Mouse (Mus musculus) intestine, embryonic 16.5 days (tissue): Measurements from ENCODE around the gene Pdap1. TPM values are rescaled to one million over a fixed set of nuclear protein-coding genes. Genes with fewer than 3 reads are reported as not detected.
"Not testable (repeated sequence)": the region's sequence is repeated elsewhere in the genome, so short reads cannot be mapped to it uniquely, and the experiment has no call there.

Experiments used
- ATAC-seq: fragments of 200-750 bp; cut with Nextera tagmentation; 2 replicates; pipeline ENCODE4 v1.8.0; 2017; ENCODE audit warnings: moderate TSS enrichment, moderate library complexity
- H3K27ac ChIP-seq: fragments of 300-500 bp; sonication (generic); 2 replicates; pipeline ENCODE4 v1.5.1; 2014; ENCODE audit warnings: mild to moderate bottlenecking, low read length
- H3K27me3 ChIP-seq: fragments of 300-500 bp; sonication (generic); replicated peaks from 2 replicates; pipeline ENCODE4 v1.6.1; 2014; ENCODE audit warnings: low read length, control low read depth, mixed read lengths; ENCODE audit not compliant: control insufficient read depth, insufficient read depth
- H3K36me3 ChIP-seq: fragments of 300-500 bp; sonication (generic); 2 replicates; pipeline ENCODE4 v1.6.1; 2014; ENCODE audit warnings: low read length, control low read depth; ENCODE audit not compliant: control insufficient read depth, insufficient read depth
- H3K4me1 ChIP-seq: fragments of 300-500 bp; sonication (generic); 2 replicates; pipeline ENCODE4 v1.6.1; 2014; ENCODE audit warnings: low read length, control low read depth, mixed read lengths; ENCODE audit not compliant: control insufficient read depth, insufficient read depth
- H3K4me2 ChIP-seq: fragments of 300-500 bp; sonication (generic); 2 replicates; pipeline ENCODE4 v1.6.1; 2014; ENCODE audit warnings: low read depth, low read length, control low read depth
- H3K4me3 ChIP-seq: fragments of 300-500 bp; sonication (generic); 2 replicates; pipeline ENCODE4 v1.5.1; 2014; ENCODE audit warnings: mild to moderate bottlenecking, low read length
- H3K9ac ChIP-seq: fragments of 300-500 bp; sonication (generic); 2 replicates; pipeline ENCODE4 v1.6.1; 2014; ENCODE audit warnings: low read depth, low read length
- H3K9me3 ChIP-seq: fragments of 300-500 bp; sonication (generic); 2 replicates; pipeline ENCODE4 v1.6.1; 2016; ENCODE audit warnings: low read length, control low read depth; ENCODE audit not compliant: control insufficient read depth
- WGBS: fragments of 180-500 bp; shearing (Covaris S2); extraction: QIAGEN DNeasy Blood & Tissue Kit; methylation state at CpG from one replicate; pipeline ENCODE4 v1.1.7; 2014; 5-methylcytosine and 5-hydroxymethylcytosine counted together
- polyA plus RNA-seq: library from polyadenylated mRNA; unstranded; fragments of >200 nt; fragmentation: Nextera tagmentation; extraction: Ambion mirVana; gene quantifications from 2 replicates; pipeline ENCODE4 v1.2.1, GENCODE M21; 2015

The Pdap1 gene
- polyA plus RNA-seq, 1 experiment from 2014 or later, result 66.6 TPM

GRCm38 (mm10) chr5:145161361-145161760 lies 21.3 kb upstream of the Pdap1 start:
- no peaks in the 10 kb centered on the region for H3K27me3 ChIP-seq
- ATAC-seq, result no peak
- no peak overlapping the region for H3K27ac ChIP-seq
- H3K9me3 ChIP-seq, result no peaks in the 10 kb centered on the region
- no peak overlapping the region for H3K9ac ChIP-seq
- peaks cover 8% of the 10 kb centered on the region; the same call in 1 of the 2 replicates for H3K36me3 ChIP-seq
- H3K4me3 ChIP-seq, result no peak overlapping the region
- 92% methylated on average over 14 of the region's 14 CpGs for WGBS
- H3K4me1 ChIP-seq, result peaks cover 6% of the 10 kb centered on the region
- no peak overlapping the region for H3K4me2 ChIP-seq

GRCm38 (mm10) chr5:145152690-145153089 lies 12.7 kb upstream of the Pdap1 start:
- no peak overlapping the region for H3K4me2 ChIP-seq
- no peak for ATAC-seq
- no peak overlapping the region for H3K9ac ChIP-seq
- no peaks in the 10 kb centered on the region for H3K4me1 ChIP-seq
- H3K9me3 ChIP-seq, result no peaks in the 10 kb centered on the region
- H3K4me3 ChIP-seq, result no peak overlapping the region
- no peak overlapping the region for H3K27ac ChIP-seq
- peaks cover 31% of the 10 kb centered on the region for H3K36me3 ChIP-seq
- WGBS, result 90% methylated on average over 5 of the region's 5 CpGs
- H3K27me3 ChIP-seq, result no peaks in the 10 kb centered on the region

- no peak overlapping the region for H3K4me2 ChIP-seq
- ATAC-seq, result no peak
- H3K27me3 ChIP-seq, result no peaks in the 10 kb centered on the region
- 87% methylated on average over 6 of the region's 6 CpGs for WGBS
- no peaks in the 10 kb centered on the region for H3K9me3 ChIP-seq
- no peak overlapping the region for H3K27ac ChIP-seq
- H3K4me1 ChIP-seq, result no peaks in the 10 kb centered on the region
- no peak overlapping the region for H3K9ac ChIP-seq
- peaks cover 38% of the 10 kb centered on the region for H3K36me3 ChIP-seq
- no peak overlapping the region for H3K4me3 ChIP-seq
Observed at GRCm38 (mm10) chr5:145149294-145149693, 9.3 kb upstream of the Pdap1 start.

- no peaks in the 10 kb centered on the region for H3K27me3 ChIP-seq
- H3K27ac ChIP-seq, result no peak overlapping the region
- peak; percentile 40; the same call in 1 of the 2 replicates for ATAC-seq
- peaks cover 41% of the 10 kb centered on the region for H3K36me3 ChIP-seq
- 85% methylated on average over 5 of the region's 5 CpGs for WGBS
- no peaks in the 10 kb centered on the region for H3K4me1 ChIP-seq
- no peaks in the 10 kb centered on the region for H3K9me3 ChIP-seq
- no peak overlapping the region for H3K4me3 ChIP-seq
- H3K4me2 ChIP-seq, result no peak overlapping the region
- H3K9ac ChIP-seq, result no peak overlapping the region
Observed at GRCm38 (mm10) chr5:145147748-145148147, 7.7 kb upstream of the Pdap1 start.

- H3K27ac ChIP-seq, result peak overlapping the region; percentile 81
- H3K4me2 ChIP-seq, result peak overlapping the region; percentile 59
- WGBS, result under 1% methylated on average over 18 of the region's 18 CpGs
- ATAC-seq, result peak; percentile 38
- H3K27me3 ChIP-seq, result no peaks in the 10 kb centered on the region
- peaks cover 26% of the 10 kb centered on the region for H3K36me3 ChIP-seq
- peak overlapping the region; percentile 85 for H3K9ac ChIP-seq
- no peaks in the 10 kb centered on the region for H3K9me3 ChIP-seq
- H3K4me1 ChIP-seq, result peaks cover 20% of the 10 kb centered on the region
- peak overlapping the region; percentile 92 for H3K4me3 ChIP-seq
Observed at GRCm38 (mm10) chr5:145140611-145141010, 573 bp upstream of the Pdap1 start.

GRCm38 (mm10) chr5:145138836-145139235 lies 1.2 kb downstream of the Pdap1 start:
- peaks cover 20% of the 10 kb centered on the region for H3K4me1 ChIP-seq
- peak overlapping the region; percentile 82 for H3K4me2 ChIP-seq
- peaks cover 26% of the 10 kb centered on the region for H3K36me3 ChIP-seq
- WGBS, result 5% methylated on average over 6 of the region's 6 CpGs
- H3K4me3 ChIP-seq, result peak overlapping the region; percentile 92
- no peaks in the 10 kb centered on the region for H3K9me3 ChIP-seq
- H3K9ac ChIP-seq, result peak overlapping the region; percentile 85
- no peak for ATAC-seq
- no peak overlapping the region for H3K27ac ChIP-seq
- no peaks in the 10 kb centered on the region for H3K27me3 ChIP-seq

- 91% methylated on average over 6 of the region's 6 CpGs for WGBS
- H3K27me3 ChIP-seq, H3K27ac ChIP-seq, H3K4me3 ChIP-seq, ATAC-seq, H3K9me3 ChIP-seq, H3K9ac ChIP-seq, H3K4me2 ChIP-seq: not testable (repeated sequence)
- Histone ChIP-seq H3K36me3 (peaks cover 30% of the 10 kb centered on the region), H3K4me1 (peaks cover 11% of the 10 kb centered on the region)
Observed at GRCm38 (mm10) chr5:145133275-145133674, 6.8 kb downstream of the Pdap1 start.

- no peaks in the 10 kb centered on the region for H3K27me3 ChIP-seq
- peaks cover 35% of the 10 kb centered on the region for H3K36me3 ChIP-seq
- WGBS, result 85% methylated on average over 3 of the region's 3 CpGs
- H3K9ac ChIP-seq, result no peak overlapping the region
- no peaks in the 10 kb centered on the region for H3K9me3 ChIP-seq
- H3K27ac ChIP-seq, result no peak overlapping the region
- H3K4me1 ChIP-seq, result no peaks in the 10 kb centered on the region
- no peak overlapping the region for H3K4me3 ChIP-seq
- ATAC-seq, result no peak
- H3K4me2 ChIP-seq, result no peak overlapping the region
Observed at GRCm38 (mm10) chr5:145130995-145131394, 9.0 kb downstream of the Pdap1 start.

GRCm38 (mm10) chr5:145130191-145130590 lies 9.8 kb downstream of the Pdap1 start:
- peaks cover 38% of the 10 kb centered on the region for H3K36me3 ChIP-seq
- no peak overlapping the region for H3K4me3 ChIP-seq
- ATAC-seq, result no peak
- H3K27ac ChIP-seq, result no peak overlapping the region
- H3K9me3 ChIP-seq, result no peaks in the 10 kb centered on the region
- H3K4me1 ChIP-seq, result no peaks in the 10 kb centered on the region
- H3K27me3 ChIP-seq, result no peaks in the 10 kb centered on the region
- WGBS, result 82% methylated on average over 11 of the region's 11 CpGs
- no peak overlapping the region for H3K9ac ChIP-seq
- no peak overlapping the region for H3K4me2 ChIP-seq

- H3K27ac ChIP-seq, H3K9ac ChIP-seq, H3K4me3 ChIP-seq, ATAC-seq, H3K4me1 ChIP-seq, H3K9me3 ChIP-seq, H3K4me2 ChIP-seq, H3K27me3 ChIP-seq: not testable (repeated sequence)
- 87% methylated on average over 3 of the region's 6 CpGs for WGBS
- H3K36me3 ChIP-seq, result peaks cover 40% of the 10 kb centered on the region
Observed at GRCm38 (mm10) chr5:145129773-145130172, 10.3 kb downstream of the Pdap1 start.
